Mouse (Mus musculus) lung, adult 2 months (tissue): ENCODE data around the gene Esam.

Source experiments
- CTCF ChIP-seq: fragments of 200-500 bp; IDR thresholded peaks from 2 replicates; pipeline ENCODE4 v1.5.1; 2011; ENCODE audit warnings: mild to moderate bottlenecking, low read length, control low read depth; ENCODE audit not compliant: insufficient read depth
- POLR2A ChIP-seq: fragments of 200-500 bp; IDR thresholded peaks from 2 replicates; pipeline ENCODE4 v1.6.1; 2011; ENCODE audit warnings: low read depth, mild to moderate bottlenecking, control low read depth, low read length, borderline replicate concordance; ENCODE audit errors: extremely low read depth

GRCm38 (mm10) chr9:37554838-37555748 is 27.2 kb downstream of the Esam start, which contains the start of gene Siae:
- TF ChIP-seq CTCF (no peak), POLR2A (no peak)
